Mouse (Mus musculus): ENCODE measurements around the gene Tspan13. TPM values are rescaled to one million over a fixed set of nuclear protein-coding genes. Genes with fewer than 3 reads are reported as not detected.

The Tspan13 gene
- polyA plus RNA-seq, 1 experiment from 2014 or later: 218 TPM

GRCm38 (mm10) chr12:35979625-35980024 is 62.7 kb downstream of the Tspan13 start:
- no peak for DNase-seq (ENCODE audit: low spot score)

- no peak for DNase-seq (ENCODE audit: low spot score)
Measured at GRCm38 (mm10) chr12:35977633-35978246, 64.6 kb downstream of the Tspan13 start.

- no peak for DNase-seq (ENCODE audit: low spot score)
Measured at GRCm38 (mm10) chr12:35975898-35976297, 66.4 kb downstream of the Tspan13 start.

DNA sequence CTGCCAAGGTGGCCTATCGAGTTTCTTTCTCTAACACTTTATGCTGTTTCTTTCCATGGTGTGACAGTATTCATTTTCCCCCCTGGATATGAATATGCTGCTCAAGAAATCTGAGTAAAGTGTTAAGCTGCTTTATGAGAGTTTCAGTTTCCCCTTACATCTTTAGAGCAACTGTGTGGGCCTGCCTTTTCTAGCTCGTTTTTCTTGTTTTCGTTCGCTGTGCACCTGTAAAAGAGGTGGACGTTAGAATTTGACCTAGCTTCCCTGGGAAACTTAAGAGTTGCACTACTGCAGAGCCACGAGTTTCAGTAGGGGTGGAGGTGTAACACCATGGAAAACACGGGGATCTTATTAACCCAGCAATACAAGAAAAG is 75.5 kb downstream of the Tspan13 start:
- DNase-seq (ENCODE audit: low spot score): no peak

GRCm38 (mm10) chr12:35966098-35966767 is 76.1 kb downstream of the Tspan13 start:
- no peak for DNase-seq (ENCODE audit: low spot score)

Other genes with a start within 250 kb of the Tspan13 start
- 0.39 TPM in 1 of 2 replicates, not detected in the other for gene Agr3, start 116.9 kb downstream of the Tspan13 start, polyA plus RNA-seq (2015; fragmentation: Nextera tagmentation; extraction: Ambion mirVana)
- 8.7 and 12.5 TPM in 2 replicates for gene Agr2, start 49.6 kb downstream of the Tspan13 start, polyA plus RNA-seq (2015; fragmentation: Nextera tagmentation; extraction: Ambion mirVana)
- gene Ankmy2, start 114.6 kb upstream of the Tspan13 start, polyA plus RNA-seq (2015; fragmentation: Nextera tagmentation; extraction: Ambion mirVana): 24.1 and 24.4 TPM in 2 replicates
- gene Bzw2, start 115.6 kb upstream of the Tspan13 start, polyA plus RNA-seq (2015; fragmentation: Nextera tagmentation; extraction: Ambion mirVana): 251 and 260 TPM in 2 replicates
- gene Lrrc72, start 210.9 kb upstream of the Tspan13 start, polyA plus RNA-seq (2015; fragmentation: Nextera tagmentation; extraction: Ambion mirVana): not detected in 2 replicates

All from thymus, postnatal 0 days (tissue).